Mouse (Mus musculus): ENCODE results near the gene Enpp6. TPM values are rescaled to one million over a fixed set of nuclear protein-coding genes. Genes with fewer than 3 reads are reported as not detected.

Gene Enpp6
- 1 to 10 TPM; 4.2 to 4.3 TPM for total RNA-seq (2021)

- DNase-seq, result no peak
Measured at GRCm38 (mm10) chr8:46986386-46987140, at the start of gene Enpp6. Enpp6 (plus strand) TSS chr8:46986887.

GRCm38 (mm10) chr8:46938218-46938617 is 48.5 kb upstream of the Enpp6 start:
- no peak for DNase-seq
- intact Hi-C loops (cut with DNase I), result loop anchor here (5.0 kb wide), 2 partner anchors 96 to 266 kb away; no protein-coding TSS in a partner anchor

More at GRCm38 (mm10) chr8:46986386-46987140, at the start of gene Enpp6:
- intact Hi-C loops (cut with DNase I), result no loop called here

GRCm38 (mm10) chr8:46941295-46941694 is 45.4 kb upstream of the Enpp6 start:
- intact Hi-C loops (cut with DNase I), result loop anchor here (10.0 kb wide), 2 partner anchors 386 to 626 kb away; partner anchors contain the start of gene Cenpu
- DNase-seq, result peak; percentile 61 to 63

GRCm38 (mm10) chr8:46941731-46942650 is 44.7 kb upstream of the Enpp6 start:
- no peak for DNase-seq
- intact Hi-C loops (cut with DNase I), result loop anchor here (10.0 kb wide), 2 partner anchors 387 to 627 kb away; partner anchors contain the start of gene Cenpu

- intact Hi-C loops (cut with DNase I), result loop anchor here (10.0 kb wide), 2 partner anchors 388 to 628 kb away; partner anchors contain the start of gene Cenpu
- no peak for DNase-seq
Measured at GRCm38 (mm10) chr8:46942651-46943024, 44.0 kb upstream of the Enpp6 start.

- intact Hi-C loops (cut with DNase I), result loop anchor here (10.0 kb wide), 2 partner anchors 389 to 629 kb away; partner anchors contain the start of gene Cenpu
- DNase-seq, result no peak
Measured at GRCm38 (mm10) chr8:46943337-46943736, 43.4 kb upstream of the Enpp6 start.

- peak in 1 of 2 experiments; percentile 45 for DNase-seq
- intact Hi-C loops (cut with DNase I), result loop anchor here (10.0 kb wide), 2 partner anchors 391 to 631 kb away; partner anchors contain the start of gene Cenpu
Measured at GRCm38 (mm10) chr8:46946181-46946580, 40.5 kb upstream of the Enpp6 start.

- DNase-seq, result no peak
- intact Hi-C loops (cut with DNase I), result loop anchor here (10.0 kb wide), 2 partner anchors 393 to 633 kb away; partner anchors contain the start of gene Cenpu
Measured at GRCm38 (mm10) chr8:46948091-46948757, 38.5 kb upstream of the Enpp6 start.

GRCm38 (mm10) chr8:46953472-46953871 is 33.2 kb upstream of the Enpp6 start:
- intact Hi-C loops (cut with DNase I), result loop anchor here (2.0 to 10.0 kb wide), 3 partner anchors 19 to 709 kb away; partner anchors contain the start of gene Irf2
- peak; percentile 77 to 82 for DNase-seq

GRCm38 (mm10) chr8:46962630-46963427 is 23.9 kb upstream of the Enpp6 start:
- no peak for DNase-seq
- intact Hi-C loops (cut with DNase I), result no loop called here

- intact Hi-C loops (cut with DNase I), result no loop called here
- DNase-seq, result no peak
Measured at GRCm38 (mm10) chr8:46963619-46964145, 23.0 kb upstream of the Enpp6 start.

- no peak for DNase-seq
- intact Hi-C loops (cut with DNase I), result no loop called here
Measured at GRCm38 (mm10) chr8:46965812-46966211, 20.9 kb upstream of the Enpp6 start.

GRCm38 (mm10) chr8:46968721-46969120 is 18.0 kb upstream of the Enpp6 start:
- no peak for DNase-seq
- intact Hi-C loops (cut with DNase I), result loop anchor here (2.0 kb wide), 1 partner anchor 402 kb away; no protein-coding TSS in a partner anchor

- intact Hi-C loops (cut with DNase I), result loop anchor here (2.0 kb wide), 1 partner anchor 401 kb away; no protein-coding TSS in a partner anchor
- no peak for DNase-seq
Measured at GRCm38 (mm10) chr8:46969386-46969785, 17.3 kb upstream of the Enpp6 start.

- intact Hi-C loops (cut with DNase I), result no loop called here
- no peak for DNase-seq
Measured at GRCm38 (mm10) chr8:46977376-46977775, 9.3 kb upstream of the Enpp6 start.

- DNase-seq, result no peak
- intact Hi-C loops (cut with DNase I), result no loop called here
Measured at GRCm38 (mm10) chr8:46982166-46982565, 4.5 kb upstream of the Enpp6 start.

- intact Hi-C loops (cut with DNase I), result no loop called here
- DNase-seq, result peak; percentile 46 to 61
Measured at GRCm38 (mm10) chr8:46982770-46983169, 3.9 kb upstream of the Enpp6 start.

GRCm38 (mm10) chr8:46984647-46985046 is 2.0 kb upstream of the Enpp6 start:
- no peak for DNase-seq
- intact Hi-C loops (cut with DNase I), result no loop called here

GRCm38 (mm10) chr8:46988366-46988765 is 1.7 kb downstream of the Enpp6 start:
- no peak for DNase-seq
- intact Hi-C loops (cut with DNase I), result no loop called here

Measured in heart, postnatal 36 days (tissue).